Comparison of ENCODE assay signal across 5 mouse cellular contexts in genomic region chr3:31239645-31240044, GRCm38 (mm10).
"Had no signal": no experiment of that assay in that cellular context is flagged by ENCODE, and none has a peak within 500 bp of the region (broad histone marks: within the 10 kb centered on the region; RNA-seq: fewer than 3 reads in every experiment).

No protein-coding gene starts in this region.

- DNase-seq: kidney, postnatal 14 days; left cerebral cortex, postnatal 4 days; lung, adult 18-20 months; lung, postnatal 36 days; midbrain, embryonic 14.5 days had no signal
